Mouse (Mus musculus) brain, embryonic 14.5 days (tissue): ENCODE measurements around the gene Zbtb6.

Source experiments
- CTCF ChIP-seq: fragments of 200-500 bp; IDR thresholded peaks from 2 replicates; pipeline ENCODE4 v1.5.1; 2012; ENCODE audit warnings: inconsistent platforms, mild to moderate bottlenecking, moderate library complexity, borderline replicate concordance; ENCODE audit not compliant: insufficient read depth, insufficient read length; ENCODE audit errors: extremely low read depth
- POLR2A ChIP-seq: fragments of 200-500 bp; IDR thresholded peaks from 2 replicates; pipeline ENCODE4 v1.6.1; 2012; ENCODE audit warnings: mild to moderate bottlenecking, inconsistent platforms, borderline replicate concordance; ENCODE audit not compliant: poor library complexity, insufficient read depth, insufficient read length, severe bottlenecking; ENCODE audit errors: extremely low read depth

- TF ChIP-seq POLR2A (peak; percentile 92; the same call in 1 of the 2 replicates), CTCF (no peak)
Measured at GRCm38 (mm10) chr2:37422306-37423304, 20.4 kb downstream of the Zbtb6 start, which contains the start of gene Rc3h2.
